Mouse (Mus musculus) myocyte (in vitro differentiated cells): Measurements from ENCODE around the gene Tmem139. TPM values are rescaled to one million over a fixed set of nuclear protein-coding genes. Genes with fewer than 3 reads are reported as not detected.
A peak's percentile ranks its signal among the peaks of the same experiment; 100 is the strongest.

Experiments used
- H3K27me3 ChIP-seq: one replicate; pipeline ENCODE4 v1.6.1; 2011; ENCODE audit not compliant: control insufficient read depth, insufficient read depth, insufficient read length
- H3K36me3 ChIP-seq: one replicate; pipeline ENCODE4 v1.6.1; 2011; ENCODE audit not compliant: control insufficient read depth, insufficient read depth
- H3K4me2 ChIP-seq: one replicate; pipeline ENCODE4 v1.6.1; 2011; ENCODE audit warnings: low read depth, control low read depth
- H3K4me3 ChIP-seq: one replicate; pipeline ENCODE4 v1.5.1; 2011; ENCODE audit warnings: mild to moderate bottlenecking, control low read depth, moderate library complexity
- H3K79me2 ChIP-seq: one replicate; pipeline ENCODE4 v1.6.1; 2011; ENCODE audit not compliant: control insufficient read depth, insufficient read depth
- H3ac ChIP-seq: one replicate; pipeline ENCODE4 v1.6.1; 2011; ENCODE audit not compliant: control insufficient read depth, insufficient read length
- CEBPB ChIP-seq: IDR thresholded peaks from 2 replicates; pipeline ENCODE4 v1.6.1; 2011; ENCODE audit warnings: mild to moderate bottlenecking, moderate library complexity; ENCODE audit not compliant: poor library complexity, insufficient read depth, severe bottlenecking
- E2F4 ChIP-seq: IDR thresholded peaks from one replicate; pipeline ENCODE4 v1.6.1; 2011; ENCODE audit warnings: mild to moderate bottlenecking, control low read depth, moderate library complexity; ENCODE audit not compliant: insufficient read depth
- MAX ChIP-seq: IDR thresholded peaks from one replicate; pipeline ENCODE4 v1.6.1; 2011; ENCODE audit warnings: low read depth, mild to moderate bottlenecking, control low read depth
- MYOD1 ChIP-seq, 3 experiments: IDR thresholded peaks; one replicate each; pipeline ENCODE4 v1.6.1; 2011; ENCODE audit warnings: control low read depth in 2 of 3, low read depth in 2 of 3, mild to moderate bottlenecking in 2 of 3, moderate library complexity in 1 of 3; ENCODE audit not compliant: insufficient read length in 2 of 3, control insufficient read depth in 1 of 3
- MYOG ChIP-seq, 3 experiments: IDR thresholded peaks; one replicate each; pipeline ENCODE4 v1.6.1; 2011; ENCODE audit warnings: control low read depth in 2 of 3, low read depth in 2 of 3, mild to moderate bottlenecking in 2 of 3; ENCODE audit not compliant: insufficient read length in 2 of 3, control insufficient read depth in 1 of 3, insufficient read depth in 1 of 3
- POLR2A ChIP-seq: IDR thresholded peaks from one replicate; pipeline ENCODE4 v1.6.1; 2011; ENCODE audit warnings: low read depth, mild to moderate bottlenecking, control low read depth, moderate library complexity; ENCODE audit not compliant: insufficient read length
- POLR2AphosphoS2 ChIP-seq: IDR thresholded peaks from one replicate; pipeline ENCODE4 v1.6.1; 2011; ENCODE audit warnings: low read depth, control low read depth; ENCODE audit not compliant: insufficient read length
- REST ChIP-seq: IDR thresholded peaks from one replicate; pipeline ENCODE4 v1.6.1; 2011; ENCODE audit warnings: mild to moderate bottlenecking, control low read depth, moderate library complexity; ENCODE audit not compliant: insufficient read depth, insufficient read length
- SRF ChIP-seq: IDR thresholded peaks from one replicate; pipeline ENCODE4 v1.6.1; 2011; ENCODE audit warnings: low read depth; ENCODE audit not compliant: control insufficient read depth, insufficient read length
- TCF12 ChIP-seq: IDR thresholded peaks from one replicate; pipeline ENCODE4 v1.6.1; 2011; ENCODE audit warnings: mild to moderate bottlenecking, control low read depth; ENCODE audit not compliant: poor library complexity, insufficient read depth, severe bottlenecking
- TCF3 ChIP-seq: IDR thresholded peaks from one replicate; pipeline ENCODE4 v1.6.1; 2011; ENCODE audit warnings: low read depth, control low read depth; ENCODE audit not compliant: insufficient read length
- USF1 ChIP-seq: IDR thresholded peaks from one replicate; pipeline ENCODE4 v1.6.1; 2011; ENCODE audit warnings: low read depth, mild to moderate bottlenecking, control low read depth, moderate library complexity
- polyA plus RNA-seq: library from polyadenylated mRNA; unstranded; fragments of >200 nt; fragmentation: generic; extraction: Trizol; gene quantifications from one replicate; pipeline ENCODE4 v1.2.1, GENCODE M21; 2012; ENCODE audit warnings: missing spikeins

Tmem139 gene
- polyA plus RNA-seq, 1 experiment: not detected

DNA sequence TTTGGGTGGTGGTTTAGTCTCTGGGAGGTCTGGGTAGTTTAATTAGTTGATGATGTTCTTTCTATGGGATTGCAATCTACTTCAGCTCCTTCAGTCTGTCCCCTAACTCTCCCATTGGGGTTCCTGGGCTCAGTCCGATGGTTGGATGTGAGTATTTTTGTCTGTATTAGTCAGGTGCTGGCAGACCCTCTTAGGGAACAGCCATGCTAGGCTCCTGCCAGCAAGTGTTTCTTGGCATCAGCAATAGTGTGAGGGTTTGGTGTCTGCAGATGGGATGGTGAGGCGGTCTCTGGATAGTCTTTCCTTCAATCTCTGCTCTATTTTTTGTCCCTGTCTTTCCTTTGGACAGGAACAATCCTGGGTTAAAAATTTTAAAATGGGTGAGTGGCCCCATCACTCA lies 8.7 kb upstream of the Tmem139 start:
- TF ChIP-seq E2F4 (no peak), MYOG (IDR thresholded peaks at IDR 0.05; ENCODE audit: control insufficient read depth in 1 of 3, insufficient read depth in 1 of 3, insufficient read length in 2 of 3, low read depth in 2 of 3) (no peak), POLR2AphosphoS2 (no peak), USF1 (no peak), MYOD1 (IDR thresholded peaks at IDR 0.05; ENCODE audit: control insufficient read depth in 1 of 3, insufficient read length in 2 of 3, low read depth in 2 of 3) (no peak), SRF (no peak), POLR2A (no peak), TCF12 (no peak), REST (no peak), TCF3 (no peak)
- no peaks in the 10 kb centered on the region for H3K79me2 ChIP-seq

GRCm38 (mm10) chr6:42257303-42257863 lies 4.4 kb upstream of the Tmem139 start:
- Histone ChIP-seq H3K4me3 (no peak overlapping the region), H3ac (no peak overlapping the region), H3K79me2 (no peaks in the 10 kb centered on the region), H3K36me3 (no peaks in the 10 kb centered on the region), H3K27me3 (no peaks in the 10 kb centered on the region), H3K4me2 (no peak overlapping the region)
- TF ChIP-seq POLR2AphosphoS2 (no peak), USF1 (no peak), MYOD1 (IDR thresholded peaks at IDR 0.05; ENCODE audit: control insufficient read depth in 1 of 3, insufficient read length in 2 of 3, low read depth in 2 of 3) (no peak), TCF3 (no peak), TCF12 (no peak), SRF (no peak), REST (no peak), MYOG (IDR thresholded peaks at IDR 0.05; ENCODE audit: control insufficient read depth in 1 of 3, insufficient read depth in 1 of 3, insufficient read length in 2 of 3, low read depth in 2 of 3) (no peak), MAX (no peak), E2F4 (no peak), CEBPB (no peak), POLR2A (no peak)

More for the DNA sequence above, 8.7 kb upstream of the Tmem139 start:
- no peak overlapping the region for H3ac ChIP-seq
- no peaks in the 10 kb centered on the region for H3K36me3 ChIP-seq
- H3K27me3 ChIP-seq: no peaks in the 10 kb centered on the region
- H3K4me2 ChIP-seq: no peak overlapping the region
- no peak overlapping the region for H3K4me3 ChIP-seq

- Histone ChIP-seq H3K4me2 (no peak overlapping the region), H3K27me3 (no peaks in the 10 kb centered on the region), H3ac (no peak overlapping the region), H3K36me3 (no peaks in the 10 kb centered on the region), H3K4me3 (no peak overlapping the region), H3K79me2 (peaks cover 4% of the 10 kb centered on the region)
- no peak for TF ChIP-seq USF1
- TF ChIP-seq MAX: no peak
- TF ChIP-seq POLR2AphosphoS2: no peak
- no peak for TF ChIP-seq TCF12
- no peak for TF ChIP-seq REST
- no peak for TF ChIP-seq CEBPB
- no peak for TF ChIP-seq MYOD1 (IDR thresholded peaks at IDR 0.05; ENCODE audit: control insufficient read depth in 1 of 3, insufficient read length in 2 of 3, low read depth in 2 of 3)
- no peak for TF ChIP-seq POLR2A
- TF ChIP-seq TCF3: no peak
These were observed 1.3 kb upstream of the Tmem139 start for GRCm38 (mm10) chr6:42260430-42260829.

GRCm38 (mm10) chr6:42264626-42265312 lies 3.0 kb downstream of the Tmem139 start, which contains the start of gene Casp2:
Gene Casp2 (plus strand): TSS chr6:42264985.
- Histone ChIP-seq H3K4me3 (peak within 1 kb of the TSS; percentile 67), H3K79me2 (peaks cover 25% of the 10 kb centered on the region), H3K27me3 (no peaks in the 10 kb centered on the region), H3K36me3 (peaks cover 27% of the 10 kb centered on the region), H3ac (peak within 1 kb of the TSS; percentile 12), H3K4me2 (peak within 1 kb of the TSS; percentile 88)
- TF ChIP-seq MAX (no peak), MYOD1 (IDR thresholded peaks at IDR 0.05; ENCODE audit: control insufficient read depth in 1 of 3, insufficient read length in 2 of 3, low read depth in 2 of 3) (peak in 1 of 3 experiments; percentile 23), POLR2A (peak; percentile 54), TCF12 (no peak), E2F4 (peak; percentile 33), POLR2AphosphoS2 (peak; percentile 41), SRF (peak; percentile 39), MYOG (IDR thresholded peaks at IDR 0.05; ENCODE audit: control insufficient read depth in 1 of 3, insufficient read depth in 1 of 3, insufficient read length in 2 of 3, low read depth in 2 of 3) (peak in 1 of 3 experiments; percentile 6)
